Mouse (Mus musculus): ENCODE data around the gene Skint7.
"Not testable (repeated sequence)": the region's sequence is repeated elsewhere in the genome, so short reads cannot be mapped to it uniquely, and the experiment has no call there.

Gene Skint7

DNA sequence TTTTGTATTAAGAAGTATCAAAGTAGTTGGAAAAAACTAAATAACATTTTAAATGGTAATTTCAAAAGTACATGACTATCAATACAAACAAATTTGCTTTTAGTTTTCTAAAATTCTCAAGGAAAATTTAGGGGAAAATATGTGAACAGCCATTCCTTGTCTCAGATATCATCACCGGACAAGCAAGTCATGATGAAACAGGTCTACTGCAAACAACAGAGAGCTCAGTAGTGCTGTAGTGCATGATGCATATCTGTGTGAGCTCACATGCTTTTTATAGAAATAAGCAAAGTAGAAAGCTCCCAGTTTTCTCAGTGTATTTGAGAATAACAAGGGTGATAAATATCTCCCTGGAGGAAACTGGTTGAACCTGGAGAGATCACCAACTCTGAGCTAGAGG, at the start of gene Skint7:
Gene Skint7 (plus strand): TSS at position 301 of the 400 bp plus-strand sequence.
- DNase-seq, result no peak

DNA sequence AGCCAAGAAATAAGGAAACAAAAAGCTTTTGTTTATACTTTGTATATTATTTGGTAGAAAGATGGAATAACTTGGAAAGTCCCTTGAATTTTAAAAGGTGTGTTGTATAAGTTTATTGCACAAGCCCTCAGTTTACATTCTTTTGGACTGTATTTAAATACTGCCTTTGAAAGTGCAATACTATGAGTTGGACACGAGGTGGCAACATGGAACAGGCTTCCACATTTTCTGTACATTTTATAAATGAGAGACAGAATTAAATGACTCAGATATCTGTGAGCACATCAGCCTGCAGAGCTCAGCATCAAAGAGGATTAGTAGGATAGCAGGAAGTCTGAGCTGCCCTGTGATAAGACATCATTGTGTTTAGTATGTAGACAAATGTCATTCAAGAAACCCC, 11.4 kb upstream of the Skint7 start:
- DNase-seq, result no peak

DNA sequence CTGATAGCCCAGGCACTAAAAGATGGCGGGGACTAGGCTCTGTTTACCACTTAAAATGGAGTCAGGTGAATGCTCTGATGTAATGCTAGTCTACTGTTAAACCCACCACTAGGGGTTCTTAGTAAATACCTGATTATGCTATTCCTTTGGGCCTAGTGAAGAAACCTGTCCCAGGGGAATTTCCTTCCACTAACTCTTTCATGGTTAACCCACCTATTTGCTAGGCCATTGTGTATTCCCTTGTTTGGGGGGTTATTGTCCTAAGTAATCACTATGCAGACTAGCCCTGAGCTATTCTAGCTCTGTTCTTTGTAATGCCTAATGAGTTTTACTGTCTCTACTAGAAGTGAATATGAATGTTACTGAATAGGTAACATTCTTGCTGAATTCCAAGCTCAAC, 9.5 kb upstream of the Skint7 start:
- not testable (repeated sequence) for DNase-seq

DNA sequence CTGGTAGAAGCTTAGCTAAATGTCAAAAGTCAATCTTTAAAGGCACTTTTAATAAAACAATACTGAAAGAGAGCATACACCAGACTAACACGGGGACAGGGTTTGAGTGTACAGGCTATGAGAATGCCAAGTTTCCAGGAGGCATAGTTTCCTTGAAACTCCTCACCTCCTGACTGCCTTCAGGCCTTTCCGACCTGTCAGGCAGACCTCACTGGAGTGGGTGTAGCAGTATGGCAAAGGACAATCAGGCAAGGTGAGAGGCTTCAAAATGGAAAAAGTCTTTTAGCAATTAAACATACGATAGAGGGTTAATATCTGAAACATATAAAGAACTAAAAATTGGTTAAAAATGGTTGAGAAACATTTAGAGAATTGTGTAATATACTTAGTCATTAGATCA, 9.1 kb upstream of the Skint7 start:
- no peak for DNase-seq

DNA sequence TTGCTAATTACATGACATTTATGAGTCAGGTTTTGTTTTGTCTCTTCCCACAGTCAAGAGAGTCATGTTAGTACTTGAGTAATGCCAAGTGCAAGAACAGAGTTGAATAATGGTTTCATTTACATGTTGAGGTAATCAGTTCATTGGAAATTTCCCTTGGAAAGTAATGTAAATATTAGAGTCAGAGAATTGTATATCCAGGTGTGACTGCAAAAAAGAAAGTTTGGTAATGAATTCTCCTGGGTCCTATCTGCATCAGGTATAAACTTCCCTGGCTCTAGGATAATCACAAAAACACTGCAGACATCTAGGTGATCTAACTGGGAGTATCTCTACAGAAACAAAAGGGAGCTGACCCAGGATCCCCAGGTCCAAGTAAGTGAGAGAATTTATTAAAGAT, 33.2 kb downstream of the Skint7 start, which contains the start of gene Skint1:
Gene Skint1 (plus strand): TSS at position 301 of the 400 bp plus-strand sequence.
- DNase-seq, result no peak
